Mouse (Mus musculus): ENCODE measurements around the gene 1700067K01Rik. TPM values are rescaled to one million over a fixed set of nuclear protein-coding genes. Genes with fewer than 3 reads are reported as not detected.
A peak's percentile ranks its signal among the peaks of the same experiment; 100 is the strongest.
"Not testable (repeated sequence)": the region's sequence is repeated elsewhere in the genome, so short reads cannot be mapped to it uniquely, and the experiment has no call there.

The 1700067K01Rik gene
- total RNA-seq, 2 experiments from 2014 or later: 0.51 to 1.3 TPM

GRCm38 (mm10) chr8:83981533-83981932 lies 19.8 kb upstream of the 1700067K01Rik start:
- ATAC-seq (replicated peaks; ENCODE audit: low FRiP score, poor library complexity, severe bottlenecking): no peak

DNA sequence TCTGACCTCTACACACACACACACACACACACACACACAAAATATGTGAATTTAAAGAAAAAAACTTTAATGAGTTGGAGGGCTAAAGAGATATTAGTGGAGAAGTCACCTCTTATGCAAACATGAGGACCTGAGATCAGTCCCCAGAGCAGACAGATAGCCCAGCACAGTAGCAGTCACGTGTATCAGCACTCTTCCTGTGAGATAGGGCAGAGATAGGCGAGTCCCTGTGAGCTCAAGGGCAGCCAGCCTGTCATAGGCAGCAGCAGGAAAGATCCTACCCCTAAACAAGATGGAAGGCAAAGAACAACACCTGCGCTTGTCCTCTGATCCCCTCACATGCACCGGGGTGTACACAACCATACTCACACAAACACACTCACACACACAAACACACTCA lies 18.9 kb upstream of the 1700067K01Rik start:
- ATAC-seq (replicated peaks; ENCODE audit: low FRiP score, poor library complexity, severe bottlenecking): no peak

- not testable (repeated sequence) for ATAC-seq (replicated peaks; ENCODE audit: low FRiP score, poor library complexity, severe bottlenecking)
Observed at GRCm38 (mm10) chr8:83983222-83983621, 18.1 kb upstream of the 1700067K01Rik start.

- no peak for ATAC-seq (replicated peaks; ENCODE audit: low FRiP score, poor library complexity, severe bottlenecking)
Observed at GRCm38 (mm10) chr8:83989243-83989642, 12.1 kb upstream of the 1700067K01Rik start.

- no peak for ATAC-seq (replicated peaks; ENCODE audit: low FRiP score, poor library complexity, severe bottlenecking)
Observed at GRCm38 (mm10) chr8:83990170-83990569, 11.1 kb upstream of the 1700067K01Rik start.

- ATAC-seq (replicated peaks; ENCODE audit: low FRiP score, poor library complexity, severe bottlenecking): peak; percentile 52; the same call in 1 of the 2 replicates
Observed at GRCm38 (mm10) chr8:83992488-83992887, 8.8 kb upstream of the 1700067K01Rik start.

DNA sequence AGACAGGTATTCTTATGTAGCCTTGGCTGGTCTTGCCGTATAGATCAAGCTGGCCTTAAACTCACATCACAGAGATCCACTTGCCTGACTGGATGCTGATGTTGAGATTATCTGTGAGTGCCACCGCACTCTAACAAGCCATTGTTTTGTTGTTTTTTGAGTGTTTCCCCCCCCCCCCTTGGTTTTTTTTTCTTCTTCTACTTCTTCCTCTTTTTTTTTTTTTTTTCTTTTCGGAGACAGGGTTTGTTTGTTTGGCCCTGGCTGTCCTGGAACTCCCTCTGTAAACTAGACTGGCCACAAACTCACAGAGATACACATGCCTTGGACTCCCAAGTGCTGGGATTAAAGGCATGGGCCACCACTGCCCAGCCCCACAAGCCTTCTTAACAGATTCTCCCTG lies 7.3 kb upstream of the 1700067K01Rik start:
- ATAC-seq (replicated peaks; ENCODE audit: low FRiP score, poor library complexity, severe bottlenecking): no peak

GRCm38 (mm10) chr8:83995973-83996372 lies 5.3 kb upstream of the 1700067K01Rik start:
- no peak for ATAC-seq (replicated peaks; ENCODE audit: low FRiP score, poor library complexity, severe bottlenecking)

- peak; percentile 77 for ATAC-seq (replicated peaks; ENCODE audit: low FRiP score, poor library complexity, severe bottlenecking)
Observed at GRCm38 (mm10) chr8:83996567-83997505, 4.5 kb upstream of the 1700067K01Rik start.

GRCm38 (mm10) chr8:83997511-83998141 lies 3.7 kb upstream of the 1700067K01Rik start, which contains the start of gene Samd1:
TSS of gene Samd1 (plus strand) at chr8:83997672.
- no peak for ATAC-seq (replicated peaks; ENCODE audit: low FRiP score, poor library complexity, severe bottlenecking)

DNA sequence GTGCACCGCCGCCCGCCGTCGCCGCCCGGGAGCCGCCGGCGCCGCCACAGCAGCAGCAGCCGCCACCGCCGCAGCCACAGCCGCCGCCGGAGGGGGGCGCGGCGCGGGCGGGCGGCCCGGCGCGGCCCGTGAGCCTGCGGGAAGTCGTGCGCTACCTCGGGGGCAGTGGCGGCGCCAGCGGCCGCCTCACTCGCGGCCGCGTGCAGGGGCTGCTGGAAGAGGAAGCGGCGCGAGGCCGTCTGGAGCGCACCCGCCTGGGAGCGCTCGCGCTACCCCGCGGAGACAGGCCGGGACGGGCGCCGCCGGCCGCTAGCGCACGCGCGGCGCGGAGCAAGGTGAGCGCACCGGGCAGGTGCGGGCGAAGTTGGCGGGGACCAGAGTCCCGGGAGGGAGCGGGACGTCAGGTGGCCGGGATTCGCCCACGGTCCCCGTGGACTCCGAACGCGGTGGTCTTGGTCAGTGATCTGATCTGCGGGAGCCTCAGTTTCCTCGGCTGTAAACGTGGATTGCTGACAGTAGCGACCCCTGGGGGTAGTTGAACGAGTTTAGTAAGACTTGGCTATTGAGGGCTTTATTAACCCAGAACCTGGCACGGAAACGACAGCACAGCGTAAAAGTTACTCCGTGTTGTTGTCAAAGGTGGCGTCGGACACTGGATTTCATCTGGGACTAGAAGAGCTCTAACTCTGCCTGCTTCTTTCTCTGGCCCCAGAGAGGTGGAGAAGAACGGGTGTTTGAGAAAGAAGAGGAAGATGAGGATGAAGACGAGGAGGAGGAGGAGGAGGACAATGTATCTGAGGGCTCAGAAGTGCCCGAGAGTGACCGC lies 2.9 kb upstream of the 1700067K01Rik start:
- ATAC-seq (replicated peaks; ENCODE audit: low FRiP score, poor library complexity, severe bottlenecking): peak; percentile 39

GRCm38 (mm10) chr8:83999057-83999705 lies 2.1 kb upstream of the 1700067K01Rik start:
- no peak for ATAC-seq (replicated peaks; ENCODE audit: low FRiP score, poor library complexity, severe bottlenecking)

DNA sequence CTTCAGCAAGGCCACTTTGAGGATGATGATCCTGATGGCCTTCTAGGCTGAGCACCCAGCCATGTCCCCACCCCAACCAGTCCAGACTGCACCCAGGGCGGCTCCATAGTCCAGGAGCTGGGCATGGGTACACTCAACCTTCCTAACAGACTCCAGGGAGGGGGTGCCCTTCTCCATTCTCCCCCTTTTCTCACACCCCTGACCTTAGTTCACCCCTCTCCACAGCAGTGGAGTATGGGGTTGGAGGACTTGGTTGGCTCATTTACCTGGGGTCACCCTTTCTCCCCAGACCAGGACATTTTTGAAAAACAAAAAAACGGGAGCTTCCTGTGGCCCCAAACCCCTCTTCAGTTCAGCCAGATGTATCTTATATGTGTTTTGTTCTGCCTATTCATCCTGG lies 1.5 kb upstream of the 1700067K01Rik start:
- no peak for ATAC-seq (replicated peaks; ENCODE audit: low FRiP score, poor library complexity, severe bottlenecking)

DNA sequence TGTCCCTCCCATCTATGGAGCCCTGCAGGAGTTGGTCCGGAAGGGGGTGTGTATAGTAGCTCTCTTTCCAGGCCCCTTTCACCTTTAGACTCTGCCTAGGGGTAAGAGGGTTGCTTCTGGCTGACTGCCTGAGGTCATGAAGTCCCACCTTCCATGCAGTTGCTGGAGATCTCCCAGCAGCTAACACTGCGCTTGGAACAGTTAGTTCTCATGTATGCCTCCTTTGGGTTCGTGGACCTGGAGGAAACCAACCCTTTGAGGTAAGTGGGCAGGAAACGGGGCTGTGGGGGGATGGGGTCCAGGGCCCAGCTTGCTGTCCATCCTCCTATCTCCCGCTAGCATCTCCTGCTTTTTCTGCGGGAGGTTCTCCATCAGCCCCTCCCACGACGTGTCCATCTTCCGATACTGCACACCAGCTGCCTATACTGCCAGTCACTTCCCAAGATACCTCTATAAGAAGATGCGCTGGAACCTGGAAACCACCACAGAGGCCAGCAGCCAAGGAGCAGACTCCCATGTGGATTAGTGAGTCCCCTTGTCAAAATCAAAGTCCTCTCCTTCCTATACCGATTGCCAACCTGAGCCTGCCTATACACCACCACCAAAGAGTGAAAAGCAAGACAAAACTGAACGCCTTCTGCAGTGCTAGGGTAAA lies 1.8 kb downstream of the 1700067K01Rik start:
- no peak for ATAC-seq (replicated peaks; ENCODE audit: low FRiP score, poor library complexity, severe bottlenecking)

- ATAC-seq (replicated peaks; ENCODE audit: low FRiP score, poor library complexity, severe bottlenecking): no peak
Observed at GRCm38 (mm10) chr8:84003612-84004246, 2.4 kb downstream of the 1700067K01Rik start.

DNA sequence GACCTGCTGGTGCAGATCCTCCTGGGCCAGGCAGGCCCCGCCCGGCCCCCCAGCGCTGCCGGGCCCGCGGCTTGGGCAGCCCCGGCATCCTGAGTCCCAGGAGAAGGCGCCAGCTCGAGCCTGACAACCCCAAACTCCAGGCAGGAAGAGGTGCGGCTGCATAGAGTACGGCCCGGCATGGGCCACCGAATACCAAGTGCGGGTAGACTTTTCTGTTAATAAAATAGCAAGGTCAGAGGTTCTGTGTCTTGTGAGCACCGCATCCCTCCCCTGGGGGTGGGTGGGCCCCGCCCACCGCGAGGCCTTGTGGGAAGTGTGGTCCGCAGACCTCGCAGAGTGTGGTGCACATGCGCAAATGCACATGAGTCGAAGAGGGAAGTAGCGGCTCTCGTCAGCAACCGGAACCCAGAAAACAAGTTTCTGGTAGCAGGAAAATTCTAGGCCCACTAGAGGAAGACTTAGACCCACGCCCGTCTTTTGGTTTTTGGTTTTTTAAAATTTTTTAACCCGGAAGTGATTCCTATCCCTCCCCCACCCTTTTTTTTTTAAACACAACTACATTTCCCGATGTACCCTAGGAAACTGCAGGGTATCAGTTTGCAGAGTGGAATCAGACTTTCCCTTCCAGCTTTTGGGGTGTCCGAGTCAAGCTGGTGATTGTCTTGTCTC lies 3.4 kb downstream of the 1700067K01Rik start:
- ATAC-seq (replicated peaks; ENCODE audit: low FRiP score, poor library complexity, severe bottlenecking): peak; percentile 98

DNA sequence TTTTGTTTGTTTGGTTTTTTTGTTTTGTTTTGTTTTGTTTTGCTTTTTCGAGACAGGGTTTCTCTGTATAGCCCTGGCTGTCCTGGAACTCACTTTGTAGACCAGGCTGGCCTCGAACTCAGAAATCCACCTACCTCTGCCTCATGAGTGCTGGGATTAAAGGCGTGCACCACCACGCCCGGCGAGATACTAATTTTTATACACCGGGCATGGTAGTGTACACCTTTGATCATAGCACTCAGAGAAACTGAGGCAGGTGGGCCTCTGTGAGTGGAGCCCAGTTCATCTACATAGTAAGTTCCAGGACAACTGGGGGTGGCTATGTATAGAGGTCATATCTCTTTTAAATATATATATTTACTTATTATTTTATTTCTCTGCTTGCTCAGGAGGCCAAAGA lies 4.2 kb downstream of the 1700067K01Rik start:
- ATAC-seq (replicated peaks; ENCODE audit: low FRiP score, poor library complexity, severe bottlenecking): not testable (repeated sequence)

DNA sequence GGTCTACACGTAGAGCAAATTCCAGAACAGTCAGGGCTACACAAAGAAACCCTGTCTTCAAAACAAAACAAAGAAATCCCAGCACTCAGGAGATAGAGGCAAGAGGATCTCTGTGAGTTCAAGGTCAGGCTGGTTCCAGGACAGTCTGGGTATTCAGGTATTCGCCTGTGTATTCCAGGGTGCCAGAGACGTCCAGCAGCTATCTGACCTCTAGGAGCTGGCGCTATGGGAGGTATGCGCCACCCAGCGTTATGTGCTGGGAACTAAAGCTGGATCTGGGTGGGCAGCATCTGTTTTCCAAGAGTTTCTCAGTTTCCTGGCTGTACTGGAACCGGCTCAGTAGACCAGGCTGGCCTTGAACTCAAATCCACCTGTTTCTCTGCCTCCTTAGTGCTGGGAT lies 7.1 kb downstream of the 1700067K01Rik start:
- ATAC-seq (replicated peaks; ENCODE audit: low FRiP score, poor library complexity, severe bottlenecking): no peak
